Mouse (Mus musculus) embryonic fibroblast, embryonic 13.5 days (primary cell): Measurements from ENCODE around the gene Ear14. TPM values are rescaled to one million over a fixed set of nuclear protein-coding genes. Genes with fewer than 3 reads are reported as not detected.
"Not testable (repeated sequence)": the region's sequence is repeated elsewhere in the genome, so short reads cannot be mapped to it uniquely, and the experiment has no call there.

Experiments used
- H3K27ac ChIP-seq: 2 replicates; pipeline ENCODE4 v1.5.1; 2012; ENCODE audit warnings: low read length, control low read depth, inconsistent platforms; ENCODE audit not compliant: insufficient read depth
- H3K4me1 ChIP-seq: 2 replicates; pipeline ENCODE4 v1.6.1; 2011; ENCODE audit warnings: low read length; ENCODE audit not compliant: control insufficient read depth, insufficient read depth
- H3K4me3 ChIP-seq: 2 replicates; pipeline ENCODE4 v1.5.1; 2011; ENCODE audit warnings: mild to moderate bottlenecking, control low read depth, low read length; ENCODE audit not compliant: insufficient read depth
- CTCF ChIP-seq: IDR thresholded peaks from 2 replicates; pipeline ENCODE4 v1.5.1; 2011; ENCODE audit warnings: mild to moderate bottlenecking, control low read depth, low read length, moderate library complexity, borderline replicate concordance; ENCODE audit not compliant: insufficient read depth
- POLR2A ChIP-seq: IDR thresholded peaks from 2 replicates; pipeline ENCODE4 v1.6.1; 2011; ENCODE audit warnings: low read depth, mild to moderate bottlenecking, control low read depth, low read length, moderate library complexity
- polyA plus RNA-seq: library from polyadenylated mRNA; stranded (reverse); fragments of >200 nt; gene quantifications from 2 replicates; pipeline ENCODE4 v1.2.4, GENCODE M21; 2011; ENCODE audit warnings: low read depth; ENCODE audit not compliant: missing spikeins, insufficient read length

Ear14 gene
- polyA plus RNA-seq, 1 experiment, result not detected

GRCm38 (mm10) chr14:51247736-51248135 lies 44.5 kb downstream of the Ear14 start:
- Histone ChIP-seq H3K4me1 (no peaks in the 10 kb centered on the region), H3K4me3 (no peak overlapping the region), H3K27ac (no peak overlapping the region)
- TF ChIP-seq POLR2A, result no peak
- TF ChIP-seq CTCF, result no peak

GRCm38 (mm10) chr14:51250348-51250747 lies 47.2 kb downstream of the Ear14 start:
- no peak overlapping the region for H3K27ac ChIP-seq
- TF ChIP-seq POLR2A, result no peak
- TF ChIP-seq CTCF, result no peak
- H3K4me3 ChIP-seq, result no peak overlapping the region
- no peaks in the 10 kb centered on the region for H3K4me1 ChIP-seq

- not testable (repeated sequence) for H3K4me1 ChIP-seq, H3K4me3 ChIP-seq, H3K27ac ChIP-seq
Observed at GRCm38 (mm10) chr14:51252206-51252605, 49.0 kb downstream of the Ear14 start.

GRCm38 (mm10) chr14:51253569-51253968 lies 50.4 kb downstream of the Ear14 start:
- no peak overlapping the region for H3K27ac ChIP-seq
- TF ChIP-seq POLR2A, result no peak
- no peaks in the 10 kb centered on the region for H3K4me1 ChIP-seq
- no peak overlapping the region for H3K4me3 ChIP-seq

Other genes starting within 250 kb of the Ear14 start
- 0.49 and 0.70 TPM in 2 replicates for gene Pnp2, start 247.4 kb upstream of the Ear14 start, polyA plus RNA-seq
- 0.68 and 0.87 TPM in 2 replicates for gene Rnase10, start 195.6 kb upstream of the Ear14 start, polyA plus RNA-seq
- not detected in 2 replicates for gene Rnase9, start 161.5 kb upstream of the Ear14 start, polyA plus RNA-seq
- not detected in 2 replicates for gene Rnase11, start 153.2 kb upstream of the Ear14 start, polyA plus RNA-seq
- not detected in 2 replicates for gene Rnase12, start 145.7 kb upstream of the Ear14 start, polyA plus RNA-seq
- not detected in 2 replicates for gene Olfr750, start 129.0 kb upstream of the Ear14 start, polyA plus RNA-seq
- gene Rnase4, start 112.3 kb upstream of the Ear14 start, polyA plus RNA-seq, result 116 and 134 TPM in 2 replicates
- gene Ang, start 112.2 kb upstream of the Ear14 start, polyA plus RNA-seq, result 11.4 TPM in 2 replicates
- gene Eddm3b, start 89.0 kb upstream of the Ear14 start, polyA plus RNA-seq, result not detected in 2 replicates
- gene Rnase6, start 79.5 kb upstream of the Ear14 start, polyA plus RNA-seq, result not detected in 2 replicates
- gene Rnase1, start 56.6 kb upstream of the Ear14 start, polyA plus RNA-seq, result not detected in 2 replicates
- gene Rnase2b, start 41.1 kb upstream of the Ear14 start, polyA plus RNA-seq, result not detected in 2 replicates
- gene Ang2, start 4.2 kb upstream of the Ear14 start, polyA plus RNA-seq, result not detected in 2 replicates
- not detected in 2 replicates for gene Rnase2a, start 52.7 kb downstream of the Ear14 start, polyA plus RNA-seq
- gene Gm7247, start 158.4 kb downstream of the Ear14 start, polyA plus RNA-seq, result not detected in 2 replicates
- not detected in 2 replicates for gene Vmn2r88, start 207.4 kb downstream of the Ear14 start, polyA plus RNA-seq
- not detected in 2 replicates for gene Vmn2r89, start 248.5 kb downstream of the Ear14 start, polyA plus RNA-seq